28 mouse cellular contexts compared by ENCODE assay signal in genomic region chr7:82544390-82544919, GRCm38 (mm10).
DNase-seq lines count a peak whose midpoint lies in the region; ATAC-seq lines count a peak whose summit lies in the region.
"Had no signal": no experiment of that assay in that cellular context is flagged by ENCODE, and none has a peak within 500 bp of the region (broad histone marks: within the 10 kb centered on the region; RNA-seq: fewer than 3 reads in every experiment).

No protein-coding gene starts in this region.

- peak; percentile 48 for DNase-seq in embryo, embryonic 10 days (ENCODE audit: low spot score)
- no peak for DNase-seq in embryo, embryonic 9.5 days (ENCODE audit: extremely low spot score)
- DNase-seq in embryonic facial prominence, embryonic 11.5 days (ENCODE audit: low spot score) = peak; percentile 73
- no peak for DNase-seq in gastrocnemius, postnatal 25 days
- DNase-seq in heart, adult 18-20 months = no peak
- DNase-seq: adrenal gland, postnatal 25 days; cerebellum, adult 11 months; cerebellum, adult 9-11 months; forebrain, postnatal 0 days; gastrocnemius, postnatal 36 days; kidney, postnatal 36 days; layer of hippocampus, postnatal 36 days; liver, postnatal 0 days; thymus, adult 2 months; thymus, postnatal 4 days had no signal

- H3K27ac ChIP-seq in midbrain, embryonic 16.5 days (ENCODE audit: low read length) = no peak overlapping the region
- H3K27ac ChIP-seq in midbrain, embryonic 13.5 days = no peak overlapping the region
- H3K27ac ChIP-seq in embryonic facial prominence, embryonic 11.5 days (replicated peaks; ENCODE audit: low read depth, low read length) = no peak overlapping the region
- H3K27ac ChIP-seq in neural tube, embryonic 15.5 days (replicated peaks) = no peak overlapping the region
- H3K27ac ChIP-seq: forebrain, embryonic 10.5 days; heart, embryonic 15.5 days; limb, embryonic 12.5 days; macrophage; midbrain, embryonic 12.5 days; stomach, postnatal 0 days had no signal

- no peak overlapping the region for H3K9ac ChIP-seq in midbrain, embryonic 16.5 days (ENCODE audit: low read depth, low read length)
- no peak overlapping the region for H3K9ac ChIP-seq in midbrain, embryonic 13.5 days (replicated peaks)
- no peak overlapping the region for H3K9ac ChIP-seq in embryonic facial prominence, embryonic 11.5 days (replicated peaks; ENCODE audit: low read length)
- H3K9ac ChIP-seq in neural tube, embryonic 15.5 days (replicated peaks) = no peak overlapping the region
- H3K9ac ChIP-seq: forebrain, postnatal 0 days; heart, embryonic 15.5 days; limb, embryonic 12.5 days; liver, postnatal 0 days; midbrain, embryonic 12.5 days had no signal

- no peaks in the 10 kb centered on the region for H3K4me1 ChIP-seq in midbrain, embryonic 16.5 days (ENCODE audit: control insufficient read depth, insufficient read depth, low read length)
- H3K4me1 ChIP-seq in midbrain, embryonic 13.5 days (replicated peaks) = no peaks in the 10 kb centered on the region
- no peaks in the 10 kb centered on the region for H3K4me1 ChIP-seq in embryonic facial prominence, embryonic 11.5 days (ENCODE audit: control insufficient read depth, insufficient read depth, low read length)
- peaks cover 9% of the 10 kb centered on the region for H3K4me1 ChIP-seq in neural tube, embryonic 15.5 days
- H3K4me1 ChIP-seq: heart, embryonic 15.5 days; midbrain, embryonic 12.5 days had no signal

- no peaks in the 10 kb centered on the region for H3K27me3 ChIP-seq in midbrain, embryonic 16.5 days (ENCODE audit: control insufficient read depth, insufficient read depth, low read depth, low read length)
- H3K27me3 ChIP-seq in midbrain, embryonic 13.5 days = no peaks in the 10 kb centered on the region
- no peaks in the 10 kb centered on the region for H3K27me3 ChIP-seq in embryonic facial prominence, embryonic 11.5 days (ENCODE audit: control insufficient read depth, insufficient read depth, low read length)
- no peaks in the 10 kb centered on the region for H3K27me3 ChIP-seq in neural tube, embryonic 15.5 days (replicated peaks)
- H3K27me3 ChIP-seq: heart, embryonic 15.5 days; limb, embryonic 12.5 days; midbrain, embryonic 12.5 days had no signal

- H3K9me3 ChIP-seq in midbrain, embryonic 16.5 days (replicated peaks; ENCODE audit: control insufficient read depth, low read length, poor library complexity, severe bottlenecking) = no peaks in the 10 kb centered on the region
- H3K9me3 ChIP-seq in midbrain, embryonic 13.5 days = no peaks in the 10 kb centered on the region
- no peaks in the 10 kb centered on the region for H3K9me3 ChIP-seq in embryonic facial prominence, embryonic 11.5 days (replicated peaks; ENCODE audit: control insufficient read depth, low read length)
- no peaks in the 10 kb centered on the region for H3K9me3 ChIP-seq in neural tube, embryonic 15.5 days (replicated peaks)
- H3K9me3 ChIP-seq: forebrain, embryonic 10.5 days; heart, embryonic 15.5 days; limb, embryonic 12.5 days; midbrain, embryonic 12.5 days had no signal

- H3K36me3 ChIP-seq in midbrain, embryonic 16.5 days (ENCODE audit: control insufficient read depth, insufficient read depth, low read length) = no peaks in the 10 kb centered on the region
- no peaks in the 10 kb centered on the region for H3K36me3 ChIP-seq in midbrain, embryonic 13.5 days
- H3K36me3 ChIP-seq in embryonic facial prominence, embryonic 11.5 days (replicated peaks; ENCODE audit: control insufficient read depth, insufficient read depth, low read depth, low read length) = no peaks in the 10 kb centered on the region
- H3K36me3 ChIP-seq in neural tube, embryonic 15.5 days = no peaks in the 10 kb centered on the region
- H3K36me3 ChIP-seq: forebrain, embryonic 10.5 days; heart, embryonic 15.5 days; midbrain, embryonic 12.5 days had no signal

- no peak overlapping the region for H3K4me3 ChIP-seq in midbrain, embryonic 16.5 days (ENCODE audit: low read depth, low read length)
- H3K4me3 ChIP-seq in midbrain, embryonic 13.5 days (replicated peaks) = no peak overlapping the region
- H3K4me3 ChIP-seq in embryonic facial prominence, embryonic 11.5 days (ENCODE audit: low read depth, low read length) = no peak overlapping the region
- no peak overlapping the region for H3K4me3 ChIP-seq in neural tube, embryonic 15.5 days (replicated peaks)
- H3K4me3 ChIP-seq: forebrain, embryonic 10.5 days; heart, embryonic 15.5 days; limb, embryonic 12.5 days; midbrain, embryonic 12.5 days; myocyte had no signal

- ATAC-seq in midbrain, embryonic 16.5 days = peak; percentile 21; the same call in 1 of the 2 replicates
- no peak for ATAC-seq in midbrain, embryonic 13.5 days
- ATAC-seq in embryonic facial prominence, embryonic 11.5 days (replicated peaks; ENCODE audit: insufficient number of reproducible peaks, low FRiP score, low TSS enrichment, low read depth) = peak; percentile 56; the same call in 1 of the 2 replicates
- ATAC-seq in neural tube, embryonic 15.5 days (ENCODE audit: low FRiP score) = 0 out of 2 replicates have a peak, but pooled peaks have one; percentile 38
- ATAC-seq: forebrain, postnatal 0 days; intestine, embryonic 16.5 days; liver, postnatal 0 days; lung, postnatal 0 days had no signal

- 76% methylated on average over 6 of the region's 6 CpGs for WGBS in midbrain, embryonic 16.5 days
- 76% methylated on average over 6 of the region's 6 CpGs for WGBS in midbrain, embryonic 13.5 days
- 44% methylated on average over 6 of the region's 6 CpGs for WGBS in embryonic facial prominence, embryonic 11.5 days
- WGBS in neural tube, embryonic 15.5 days = 59% methylated on average over 6 of the region's 6 CpGs

- H3K4me2 ChIP-seq in midbrain, embryonic 16.5 days (ENCODE audit: low read length) = no peak overlapping the region
- no peak overlapping the region for H3K4me2 ChIP-seq in midbrain, embryonic 13.5 days (replicated peaks)
- H3K4me2 ChIP-seq in embryonic facial prominence, embryonic 11.5 days (ENCODE audit: low read depth, low read length) = no peak overlapping the region
- no peak overlapping the region for H3K4me2 ChIP-seq in neural tube, embryonic 15.5 days
- H3K4me2 ChIP-seq: heart, embryonic 15.5 days; limb, embryonic 12.5 days; liver, embryonic 11.5 days; midbrain, embryonic 12.5 days had no signal

Comparison
In these comparisons a context has a peak if more than half of its experiments do, and no peak if none do; other contexts are left out.
1. DNase-seq: peak in embryo, embryonic 10 days (single experiment) and embryonic facial prominence, embryonic 11.5 days (single experiment); none in embryo, embryonic 9.5 days (single experiment), gastrocnemius, postnatal 25 days (single experiment) and heart, adult 18-20 months (0 of 2).